Mouse (Mus musculus) cerebellum, adult 18-20 months (tissue): ENCODE data around the gene Sema3f.
A peak's percentile ranks its signal among the peaks of the same experiment; 100 is the strongest.

ENCODE experiments used
- DNase-seq, 2 experiments: peaks; one replicate each; pipeline ENCODE4 v3.0.0; 2021

Sema3f gene

GRCm38 (mm10) chr9:107688939-107689338 lies 21.3 kb downstream of the Sema3f start:
- DNase-seq = no peak

GRCm38 (mm10) chr9:107688415-107688814 lies 21.9 kb downstream of the Sema3f start:
- DNase-seq = no peak

- DNase-seq = peak in 1 of 2 experiments; percentile 47
These were observed 24.9 kb downstream of the Sema3f start for GRCm38 (mm10) chr9:107685231-107685981.

- no peak for DNase-seq
These were observed 27.9 kb downstream of the Sema3f start for GRCm38 (mm10) chr9:107682405-107682804.

DNA sequence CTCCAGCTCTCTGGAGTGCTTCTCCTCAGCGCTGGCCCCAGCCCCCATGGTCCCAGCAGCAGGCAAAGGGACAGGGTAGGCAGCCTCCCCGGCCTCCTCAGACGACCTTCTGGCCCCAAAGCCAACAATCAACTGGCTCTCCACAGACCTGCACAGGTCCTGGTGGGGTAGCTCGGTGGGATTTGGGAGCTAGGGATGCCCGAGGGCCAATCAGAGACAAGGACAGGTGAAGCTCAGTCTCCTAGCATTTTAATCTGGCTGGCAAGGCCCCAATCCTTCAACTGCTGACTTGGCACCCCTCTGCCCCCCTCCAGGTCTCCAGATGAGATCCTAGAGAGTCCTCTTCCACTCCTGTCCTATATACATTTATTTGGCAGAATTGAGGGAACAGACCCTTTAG lies 30.8 kb downstream of the Sema3f start, which contains the start of gene Gnat1:
Gene Gnat1 (minus strand): TSS at position 212 of the 400 bp plus-strand sequence.
- DNase-seq = no peak

- DNase-seq = no peak
These were observed 31.4 kb downstream of the Sema3f start for GRCm38 (mm10) chr9:107678861-107679260.

DNA sequence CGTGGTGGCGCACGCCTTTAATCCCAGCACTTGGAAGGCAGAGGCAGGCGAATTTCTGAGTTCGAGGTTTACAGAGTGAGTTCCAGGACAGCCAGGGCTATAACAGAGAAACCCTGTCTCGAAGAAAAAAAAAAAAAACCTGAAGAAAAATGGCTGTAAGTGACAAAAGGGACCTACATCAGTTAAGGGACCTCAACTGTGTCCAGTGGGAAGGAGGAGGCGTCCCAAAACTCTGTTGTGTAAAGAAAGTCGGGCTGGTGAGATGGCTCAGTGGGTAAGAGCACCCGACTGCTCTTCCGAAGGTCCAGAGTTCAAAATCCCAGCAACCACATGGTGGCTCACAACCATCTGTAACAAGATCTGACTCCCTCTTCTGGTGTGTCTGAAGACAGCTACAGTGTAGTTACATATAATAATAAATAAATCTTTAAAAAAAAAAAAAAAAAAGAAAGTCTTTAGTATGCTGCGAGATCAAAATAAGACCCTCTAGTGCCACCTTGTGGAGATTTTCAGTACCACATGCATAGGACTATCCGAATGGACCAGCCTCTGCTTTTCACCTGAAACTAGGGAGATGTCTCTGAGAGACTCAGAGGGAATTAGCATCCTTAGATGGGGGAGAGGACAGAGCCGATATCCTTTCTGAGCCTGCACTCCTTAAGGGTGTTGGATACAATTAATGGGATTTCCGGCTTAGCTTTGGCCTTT lies 32.3 kb downstream of the Sema3f start:
- DNase-seq = peak; percentile 81 to 86

DNA sequence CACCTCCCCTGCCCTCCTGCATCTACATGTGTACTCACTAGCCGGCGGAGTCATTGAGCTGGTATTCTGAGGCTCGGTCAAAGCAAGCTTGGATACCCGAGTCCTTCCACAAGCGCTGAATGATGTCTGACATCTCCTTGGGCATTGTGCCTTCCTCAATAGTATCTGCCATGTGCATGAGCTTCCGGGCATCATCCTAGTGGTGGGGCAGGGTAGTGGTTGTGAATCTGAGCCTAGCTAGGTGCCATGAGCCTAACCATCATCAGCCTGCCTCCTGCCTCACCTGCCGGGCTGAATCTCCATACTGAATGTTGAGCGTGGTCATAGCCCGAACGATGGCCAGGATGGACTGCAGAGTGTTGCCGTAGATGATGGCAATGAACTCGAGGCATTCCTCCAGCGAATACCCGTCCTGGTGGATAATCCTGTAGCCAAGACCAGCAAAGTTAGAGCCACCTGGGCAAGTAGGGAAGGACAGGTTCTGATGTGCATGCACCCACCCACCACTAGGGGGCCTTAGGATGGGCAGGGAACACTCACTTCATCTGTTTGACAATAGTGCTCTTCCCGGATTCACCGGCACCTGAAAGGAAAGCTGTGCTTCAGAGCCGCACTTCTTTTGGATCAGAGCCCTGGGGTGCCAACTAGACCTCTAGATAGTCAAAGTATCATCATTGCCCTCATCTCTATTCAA lies 33.0 kb downstream of the Sema3f start:
- DNase-seq = peak; percentile 56 to 69

- no peak for DNase-seq
These were observed 34.0 kb downstream of the Sema3f start for GRCm38 (mm10) chr9:107676302-107676701.

- DNase-seq = peak; percentile 61 to 70
These were observed 34.5 kb downstream of the Sema3f start for GRCm38 (mm10) chr9:107675671-107676301.

DNA sequence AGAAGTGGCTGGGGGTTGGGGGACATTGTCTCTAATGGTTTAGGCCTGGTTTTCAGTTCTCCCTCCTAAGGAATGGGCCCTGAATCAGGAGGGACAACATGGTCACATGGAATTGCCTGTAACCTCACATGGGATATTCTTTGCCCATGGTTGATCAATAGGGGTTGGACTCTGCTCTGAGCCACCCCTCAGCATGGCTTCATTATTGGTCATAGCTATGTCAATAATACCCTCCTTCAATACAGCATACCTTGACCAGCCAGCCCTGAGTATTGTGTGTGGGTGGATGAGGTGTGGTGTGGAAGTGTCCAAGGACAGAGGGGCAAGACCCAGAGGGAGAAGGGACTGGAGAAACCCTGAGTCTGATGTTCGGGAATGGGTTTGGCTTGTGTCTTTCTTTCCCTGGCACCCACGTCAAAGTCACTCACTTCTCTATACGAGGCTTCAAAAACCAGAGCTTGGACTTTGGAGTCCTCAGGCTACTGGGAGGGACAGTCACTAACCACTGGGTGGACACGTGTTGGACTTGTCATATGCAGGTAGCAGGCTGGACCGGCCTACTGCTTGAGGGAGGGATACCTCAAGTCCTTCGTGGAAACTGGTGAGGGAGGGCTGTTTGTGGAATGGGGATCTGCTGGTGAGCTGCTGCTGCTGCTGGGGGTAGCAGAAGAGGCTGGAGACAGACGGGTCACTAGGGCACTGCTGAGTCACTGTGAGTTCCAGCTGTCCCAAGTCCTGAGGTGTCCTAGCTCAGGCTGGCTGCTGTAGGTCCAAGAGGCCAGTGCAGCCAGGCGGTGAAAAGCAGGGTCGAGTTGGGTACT lies 35.5 kb downstream of the Sema3f start:
- DNase-seq = no peak

GRCm38 (mm10) chr9:107670259-107670658 lies 40.0 kb downstream of the Sema3f start:
- DNase-seq = no peak

- no peak for DNase-seq
These were observed 40.8 kb downstream of the Sema3f start, which contains the start of gene Slc38a3 for GRCm38 (mm10) chr9:107669480-107669945. TSS of gene Slc38a3 (minus strand) at chr9:107669530.

- DNase-seq = no peak
These were observed 41.4 kb downstream of the Sema3f start for GRCm38 (mm10) chr9:107668916-107669315.

- DNase-seq = no peak
These were observed 42.3 kb downstream of the Sema3f start for GRCm38 (mm10) chr9:107668011-107668410.

GRCm38 (mm10) chr9:107667219-107667618 lies 43.1 kb downstream of the Sema3f start:
- no peak for DNase-seq

GRCm38 (mm10) chr9:107666751-107667205 lies 43.5 kb downstream of the Sema3f start:
- no peak for DNase-seq

- DNase-seq = no peak
These were observed 45.0 kb downstream of the Sema3f start for GRCm38 (mm10) chr9:107665308-107665707.

- DNase-seq = no peak
These were observed 46.8 kb downstream of the Sema3f start for GRCm38 (mm10) chr9:107663525-107663924.

GRCm38 (mm10) chr9:107662342-107662741 lies 47.9 kb downstream of the Sema3f start:
- DNase-seq = no peak

DNA sequence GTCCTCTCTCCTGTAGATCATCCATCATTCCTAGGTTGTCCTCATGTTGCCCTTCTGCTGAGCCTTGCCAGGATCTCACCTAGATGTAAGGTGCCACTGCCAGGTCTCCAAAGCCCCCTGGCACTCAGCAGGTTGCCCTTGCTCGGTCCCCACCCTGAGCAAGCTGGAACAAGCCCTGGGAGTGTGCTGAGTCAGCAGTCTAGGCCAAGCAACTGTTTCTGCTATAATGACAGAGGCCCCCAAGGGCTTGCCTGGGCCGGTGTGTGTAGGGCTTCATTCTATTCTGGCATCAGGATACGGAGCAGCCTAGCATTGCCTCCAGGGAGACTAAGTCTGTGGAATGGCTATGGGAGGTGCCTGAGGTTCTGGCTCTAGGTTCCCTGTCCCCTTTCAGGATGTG lies 49.5 kb downstream of the Sema3f start:
- DNase-seq = no peak

DNA sequence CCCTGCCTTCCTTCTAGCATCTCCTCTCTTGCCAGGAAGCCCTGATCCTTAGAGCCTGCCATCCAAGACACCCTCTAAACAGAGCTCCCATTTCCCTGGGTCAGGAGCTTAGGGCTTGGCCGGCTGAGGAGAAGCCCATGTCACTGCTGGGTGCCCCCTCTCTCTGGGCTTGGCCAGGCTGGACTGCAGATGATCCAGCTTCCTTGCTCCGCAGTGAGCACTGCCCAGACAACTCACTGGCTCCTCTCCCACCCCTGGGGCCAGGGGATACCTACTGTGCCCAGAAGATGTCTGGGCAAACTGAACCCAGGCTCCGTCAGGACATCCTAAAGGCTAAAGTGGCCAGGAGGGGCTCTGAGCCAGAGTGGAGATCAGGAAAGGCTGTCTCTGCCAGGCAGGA lies 50.3 kb downstream of the Sema3f start:
- peak in 1 of 2 experiments; percentile 28 for DNase-seq
